ENCODE assay signal across 9 mouse cellular contexts in the genomic region with DNA sequence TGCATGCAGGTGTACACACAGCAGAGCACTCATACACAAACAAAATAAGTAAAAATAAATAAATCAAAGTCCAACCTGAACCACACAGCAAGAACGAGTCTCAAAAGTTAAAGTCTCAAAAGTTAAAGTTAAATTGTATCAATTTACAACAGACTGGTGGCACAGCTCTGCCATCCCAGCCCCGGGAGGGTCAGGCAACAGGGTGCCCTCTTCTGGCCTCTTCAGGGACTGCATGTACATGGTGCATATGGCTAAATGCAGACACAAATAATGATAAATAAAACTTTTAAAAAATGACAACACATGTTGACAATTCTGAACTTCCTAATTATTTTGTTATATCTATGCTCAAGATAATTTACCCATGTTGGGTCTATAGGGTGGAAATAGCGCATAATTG. TPM values are rescaled to one million over a fixed set of nuclear protein-coding genes. Genes with fewer than 3 reads are reported as not detected.
DNase-seq lines count a peak whose midpoint lies in the region; ATAC-seq lines count a peak whose summit lies in the region.
"Had no signal": no experiment of that assay in that cellular context is flagged by ENCODE, and none has a peak within 500 bp of the region (broad histone marks: within the 10 kb centered on the region; RNA-seq: fewer than 3 reads in every experiment).

No protein-coding gene starts in this region.

- ATAC-seq in megakaryocyte progenitor cell, adult 5-6 weeks (replicated peaks; ENCODE audit: poor library complexity), result peak; percentile 51

- peak; percentile 36 for DNase-seq in adrenal gland, adult 2 months
- no peak for DNase-seq in adrenal gland, adult 8-10 months
- peak; percentile 44 to 49 for DNase-seq in layer of hippocampus, postnatal 10 days (ENCODE audit: low spot score in 2 of 2)
- DNase-seq in layer of hippocampus, adult 11-12 months (ENCODE audit: low spot score), result no peak
- DNase-seq in embryo, embryonic 9.5 days (ENCODE audit: extremely low spot score), result peak; percentile 37
- DNase-seq in frontal cortex, postnatal 14 days (ENCODE audit: low spot score in 2 of 2), result no peak
- DNase-seq in cerebellum, postnatal 36 days, result no peak

RNA-seq across cellular contexts. Expression of gene A930018P22Rik, which starts 8.4 kb away (rescaled TPM):
- 1 to 10 TPM in 1 of 2 experiments, under 1 TPM in 1; 0.73 to 1.6 TPM for total RNA-seq in adrenal gland, adult 2 months (2021)
- polyA plus RNA-seq in adrenal gland, adult 2 months (2012; rRNA removed), result 1.8 and 3.3 TPM in 2 replicates
- total RNA-seq in adrenal gland, adult 8-10 months (2022), result 1 to 10 TPM in 1 of 4 experiments, under 1 TPM in 3; 0.48 to 1.9 (median 0.78) TPM
- not detected for total RNA-seq in layer of hippocampus, postnatal 10 days (2021)
- not detected in 2 replicates for total RNA-seq in megakaryocyte progenitor cell, adult 5-6 weeks (2015)
- total RNA-seq in megakaryocyte progenitor cell, adult 5-6 weeks (2017), result not detected in 2 replicates
- polyA plus RNA-seq: neural tube, embryonic 14.5 days had no signal

RNA-seq across cellular contexts. Expression of gene Cd59a, which starts 35.4 kb away (rescaled TPM):
- 100 to 1,000 TPM; 113 to 117 TPM for total RNA-seq in adrenal gland, adult 2 months (2021)
- polyA plus RNA-seq in adrenal gland, adult 2 months (2012; rRNA removed), result 24.5 and 30.9 TPM in 2 replicates
- 100 to 1,000 TPM in 2 of 4 experiments, 10 to 100 TPM in 2; 91.8 to 151 (median 104) TPM for total RNA-seq in adrenal gland, adult 8-10 months (2022)
- total RNA-seq in layer of hippocampus, postnatal 10 days (2021), result 1 to 10 TPM; 2.0 to 3.2 TPM
- total RNA-seq in megakaryocyte progenitor cell, adult 5-6 weeks (2015), result 4.0 and 7.8 TPM in 2 replicates
- 1.8 and 4.9 TPM in 2 replicates for total RNA-seq in megakaryocyte progenitor cell, adult 5-6 weeks (2017)

Comparison
In these comparisons a context has a peak if more than half of its experiments do, and no peak if none do; other contexts are left out.
1. DNase-seq: peak in adrenal gland, adult 2 months (single experiment), layer of hippocampus, postnatal 10 days (2 of 2) and embryo, embryonic 9.5 days (single experiment); none in adrenal gland, adult 8-10 months (single experiment), layer of hippocampus, adult 11-12 months (single experiment), frontal cortex, postnatal 14 days (0 of 2) and cerebellum, postnatal 36 days (0 of 2).
2. RNA of gene Cd59a, which starts 35.4 kb away (total RNA-seq): 113 to 117 TPM in adrenal gland, adult 2 months and 91.8 to 151 TPM in adrenal gland, adult 8-10 months; 1.8 to 7.8 TPM in megakaryocyte progenitor cell, adult 5-6 weeks and 2.0 to 3.2 TPM in layer of hippocampus, postnatal 10 days; every median in the first group is over 10 times any median in the second.